Mouse (Mus musculus): ENCODE measurements at regions not wholly inside any gene's neighbourhood (a gene's known extent, or its start where the extent isn't known, plus 50 kb on each side); places are given as distances from the start of the nearest gene placed in this dataset.

DNA sequence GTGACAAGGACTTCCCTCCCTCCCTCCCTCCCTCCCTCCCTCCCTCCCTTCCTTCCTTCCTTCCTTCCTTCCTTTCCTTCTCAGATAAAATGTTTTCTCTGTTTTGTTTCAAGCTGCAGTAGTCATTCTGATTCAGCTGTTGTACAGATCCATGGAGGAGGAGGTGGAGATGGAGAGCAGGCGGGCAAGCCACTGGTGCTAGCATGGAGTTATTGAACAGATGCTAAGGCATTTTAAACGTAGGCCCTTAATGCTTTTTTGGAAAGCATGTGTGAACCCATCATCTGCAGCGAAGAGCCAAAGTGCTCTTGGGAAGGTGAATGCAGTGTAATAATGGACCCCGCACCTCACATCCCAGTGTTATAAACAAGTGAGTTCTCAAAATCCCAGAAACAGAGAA, 164.1 kb upstream of the Palmd start:
- TF ChIP-seq POLR2A (IDR thresholded peaks at IDR 0.05; ENCODE audit: borderline replicate concordance, extremely low read depth, insufficient read depth, insufficient read length, poor library complexity, severe bottlenecking): no peak
- no peak for TF ChIP-seq CTCF (IDR thresholded peaks at IDR 0.05; ENCODE audit: borderline replicate concordance, extremely low read depth, insufficient read depth, insufficient read length)
